Mouse (Mus musculus): ENCODE results near the gene Max. TPM values are rescaled to one million over a fixed set of nuclear protein-coding genes. Genes with fewer than 3 reads are reported as not detected.

Max gene
- total RNA-seq, 2 experiments from 2014 or later = 61.4 to 70.4 TPM

DNA sequence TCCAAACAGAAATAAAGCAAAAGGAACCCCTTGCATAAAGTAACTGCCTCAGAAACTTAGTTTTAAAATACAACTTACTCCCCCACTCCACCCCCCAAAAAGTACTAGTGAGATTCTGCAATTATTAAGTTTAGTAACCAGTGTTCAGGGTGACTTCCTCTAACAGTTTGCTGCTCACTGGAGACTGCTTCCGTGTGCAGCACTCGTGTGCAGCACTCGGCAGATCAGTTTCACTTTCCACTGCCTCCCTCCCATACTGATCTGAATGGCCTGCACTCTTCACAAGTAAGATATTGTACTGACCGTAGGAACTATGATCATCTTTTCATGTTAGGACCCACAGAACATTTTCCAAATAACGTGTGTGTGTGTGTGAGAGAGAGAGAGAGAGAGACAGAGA, 4.3 kb downstream of the Max start:
- DNase-seq = peak in 1 of 2 experiments; percentile 70

DNA sequence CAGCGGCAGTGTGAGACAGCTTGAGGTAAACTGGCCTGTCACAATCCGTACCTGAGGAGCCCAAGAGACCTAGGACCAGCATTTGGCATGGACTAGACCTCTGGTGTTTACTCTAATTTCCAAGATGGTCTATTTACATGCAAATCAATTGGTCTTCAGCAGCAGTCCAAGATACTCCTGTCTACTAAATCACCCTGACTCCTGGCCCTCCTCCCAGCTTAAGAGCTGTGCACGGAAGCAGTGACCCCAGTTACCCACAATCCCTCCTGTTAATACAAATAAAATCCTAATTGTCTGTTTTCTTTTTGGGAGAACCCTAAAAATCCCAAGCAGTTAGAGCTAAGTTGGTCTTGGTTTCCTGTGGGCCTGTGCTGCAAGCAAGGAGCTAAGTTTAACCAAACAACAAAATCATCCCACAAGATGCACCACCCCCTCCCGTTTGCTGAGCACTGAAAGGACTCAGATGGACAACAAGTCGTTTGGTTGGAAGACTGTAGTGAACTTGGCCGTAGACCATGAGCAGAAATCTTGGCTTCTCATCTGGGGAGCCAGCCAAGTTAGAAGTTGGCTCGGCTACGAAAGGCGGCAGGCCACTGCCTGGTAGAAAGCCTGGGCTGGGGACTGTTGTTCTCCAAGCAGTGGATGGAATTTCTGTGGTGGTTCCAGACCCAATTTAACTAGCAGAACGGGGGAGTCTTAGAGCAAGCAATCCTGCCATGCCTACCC, 7.1 kb downstream of the Max start:
- DNase-seq = peak; percentile 87 to 92

DNA sequence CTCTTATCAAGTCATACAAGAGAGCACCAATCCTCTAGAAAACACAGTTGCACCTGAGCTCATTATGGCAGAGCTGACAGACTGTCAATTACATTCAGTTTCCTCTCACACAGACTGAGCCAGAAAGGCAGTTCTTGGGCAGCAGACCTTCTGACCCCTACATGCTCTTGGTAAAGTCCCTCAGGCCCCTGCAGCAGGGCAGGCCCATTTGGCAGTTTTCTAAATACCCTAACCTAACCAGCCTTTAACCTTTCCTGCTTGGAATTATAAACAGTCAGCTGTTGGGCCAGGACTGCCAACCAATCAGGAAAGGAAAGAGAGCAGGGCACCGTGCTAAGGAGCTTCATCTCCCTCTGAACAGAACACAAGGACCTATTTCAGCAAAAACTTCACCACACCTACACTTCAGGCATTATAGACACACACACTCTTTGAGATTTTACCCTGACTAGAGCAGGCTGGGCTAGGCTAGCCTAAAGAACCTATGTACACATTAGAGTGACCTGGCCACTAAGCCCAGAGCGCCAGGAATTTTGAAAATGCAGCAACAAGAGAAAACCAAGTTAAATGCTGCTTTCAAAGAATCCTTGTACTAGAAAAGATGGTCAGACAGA, 8.1 kb downstream of the Max start:
- no peak for DNase-seq

DNA sequence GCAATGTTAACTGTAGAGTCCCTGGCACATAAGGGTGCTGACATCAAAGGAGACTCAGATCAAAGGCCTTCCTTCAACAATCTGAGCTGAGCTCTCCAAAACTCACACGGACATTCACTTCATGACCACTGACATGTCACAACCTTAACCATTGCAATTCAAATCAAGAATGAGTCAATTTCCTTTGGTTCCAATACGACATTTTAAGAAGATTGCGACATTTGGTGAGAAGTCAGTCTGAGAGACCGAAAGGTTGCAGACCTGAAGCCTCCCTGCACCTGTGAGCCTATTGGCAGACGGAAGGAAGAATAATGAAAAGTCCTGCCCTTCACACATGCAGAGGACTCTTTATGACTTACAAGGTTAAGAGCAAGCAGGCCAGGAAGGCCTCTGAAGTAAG, 11.7 kb downstream of the Max start:
- no peak for DNase-seq

DNA sequence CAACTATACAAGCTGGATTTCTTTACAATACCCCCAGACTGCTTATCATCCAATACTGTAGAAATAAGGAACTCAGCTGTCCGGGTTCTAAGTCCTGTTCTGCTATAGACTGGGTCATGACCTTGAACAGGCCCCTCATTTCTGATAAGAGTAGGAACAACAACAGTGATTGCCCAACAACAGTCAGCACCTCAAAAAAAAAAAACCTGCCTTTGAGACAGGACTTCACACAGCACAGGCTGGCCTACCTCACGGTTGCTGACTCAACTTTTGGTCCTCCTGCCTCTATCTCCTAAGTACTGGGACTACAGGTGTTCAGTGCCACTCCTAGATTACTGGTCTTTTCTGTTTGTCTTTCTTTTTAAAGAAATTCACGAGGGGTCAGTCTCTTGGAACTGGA, 13.2 kb downstream of the Max start:
- no peak for DNase-seq

DNA sequence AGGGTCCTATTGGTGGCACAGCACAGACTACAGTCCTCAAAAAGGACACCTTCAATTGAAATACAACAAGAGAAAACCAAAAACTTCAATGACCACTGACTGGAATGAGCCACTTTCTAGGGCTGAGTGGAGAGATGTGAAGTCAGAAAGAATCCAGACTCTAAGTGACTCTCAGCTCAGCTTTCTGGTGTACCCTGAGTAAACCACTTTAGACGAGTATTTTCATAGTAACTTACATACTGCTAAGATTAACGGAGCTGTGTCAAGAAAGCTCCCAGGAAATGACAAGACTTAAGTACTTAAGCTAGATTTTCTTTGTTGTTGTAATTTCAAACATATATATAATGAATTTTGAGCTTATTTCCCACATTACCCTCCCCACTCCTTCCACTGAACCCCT, 13.8 kb downstream of the Max start:
- DNase-seq = no peak

DNA sequence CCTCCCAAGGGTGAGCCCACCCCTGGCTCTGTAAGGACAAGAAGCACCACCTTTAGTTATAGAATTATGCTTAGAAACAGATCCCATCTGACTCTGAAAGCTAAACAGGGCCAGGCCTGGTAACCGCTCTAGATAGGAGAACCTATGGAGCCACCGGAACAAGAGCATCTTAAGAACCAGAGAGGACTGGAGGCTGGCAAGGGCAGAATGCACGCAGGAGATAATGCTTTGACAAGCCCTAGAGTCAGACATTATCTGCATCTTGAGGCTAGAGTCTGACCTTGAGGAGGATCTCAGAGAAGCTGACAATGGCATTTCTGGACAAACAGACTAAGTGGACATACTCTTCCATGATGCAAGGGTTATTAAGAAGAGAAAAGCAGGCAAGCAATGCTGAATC, 14.5 kb downstream of the Max start:
- DNase-seq = no peak

DNA sequence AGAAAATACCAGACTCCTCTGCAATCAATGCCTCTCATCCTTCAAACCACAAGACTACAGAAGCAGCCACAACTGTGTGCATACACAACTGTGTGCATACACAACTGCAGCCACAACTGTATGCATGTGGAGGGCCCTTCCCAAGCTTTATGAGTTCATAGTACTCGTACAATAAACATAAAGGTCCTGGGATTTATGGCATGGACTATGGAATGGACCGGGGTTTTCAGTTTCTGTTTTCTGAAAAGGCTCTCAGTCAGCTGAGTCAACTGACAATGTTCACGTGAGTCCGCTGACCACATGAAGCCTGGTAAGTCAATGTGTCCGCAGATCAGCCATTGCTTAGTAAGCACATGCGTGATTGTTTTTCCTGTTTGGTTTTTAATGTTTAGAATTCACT, 18.5 kb downstream of the Max start:
- DNase-seq = no peak

DNA sequence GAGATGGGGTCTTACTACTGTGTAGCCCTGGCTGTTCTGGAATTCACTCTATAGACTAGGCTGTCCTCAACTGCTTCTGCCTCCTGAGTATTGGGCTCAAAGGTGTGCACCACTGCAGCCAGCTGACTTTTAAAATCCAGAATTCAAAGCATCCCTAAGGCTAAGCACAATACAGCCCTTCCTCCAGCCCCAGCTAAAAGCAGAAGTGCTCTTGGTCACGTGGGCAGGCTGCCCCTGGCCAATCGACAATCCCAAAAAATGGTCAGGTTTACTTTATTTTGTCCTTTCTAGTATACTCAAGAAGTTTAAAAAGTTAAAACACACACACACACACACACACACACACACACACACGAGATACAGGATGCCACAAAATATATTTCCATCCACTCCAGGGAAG, 19.0 kb downstream of the Max start:
- no peak for DNase-seq

DNA sequence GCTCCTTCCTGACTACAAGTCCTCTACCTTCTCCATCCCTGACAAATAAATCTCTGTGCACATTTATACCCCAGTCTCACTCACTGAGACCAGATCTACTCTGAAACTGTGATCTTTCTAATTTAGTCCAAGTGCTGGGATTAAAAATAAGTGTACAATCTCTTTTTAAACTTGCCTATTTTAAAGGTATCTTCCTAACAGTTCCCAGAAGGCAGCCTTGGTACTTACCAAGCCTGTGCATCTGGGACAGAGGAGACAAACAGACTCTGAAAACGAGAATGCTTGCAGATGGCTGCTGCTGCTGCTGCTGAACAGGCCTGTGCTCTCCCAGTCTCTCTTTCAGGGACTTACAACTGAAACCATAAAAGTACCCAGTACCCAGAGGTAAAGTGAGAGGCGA, 19.5 kb downstream of the Max start:
- no peak for DNase-seq

DNA sequence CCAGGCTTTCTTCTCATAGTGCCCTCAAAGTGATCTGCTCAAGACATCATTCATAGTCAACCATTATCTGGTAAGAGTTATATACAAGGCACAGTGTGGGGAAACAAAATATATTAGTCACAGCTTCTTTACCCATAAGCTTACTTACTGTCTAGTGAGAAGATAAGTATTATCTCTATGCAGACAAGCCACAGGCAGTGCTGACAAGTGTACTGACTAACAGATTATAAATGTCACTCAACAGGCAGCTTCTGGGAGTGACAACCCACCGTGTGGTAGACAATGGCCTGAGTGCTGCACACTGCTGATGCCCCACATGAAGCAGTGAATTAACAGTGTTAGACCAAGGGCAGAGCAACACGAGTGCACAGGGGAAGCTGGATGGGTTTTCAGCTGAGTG, 20.5 kb downstream of the Max start:
- no peak for DNase-seq

DNA sequence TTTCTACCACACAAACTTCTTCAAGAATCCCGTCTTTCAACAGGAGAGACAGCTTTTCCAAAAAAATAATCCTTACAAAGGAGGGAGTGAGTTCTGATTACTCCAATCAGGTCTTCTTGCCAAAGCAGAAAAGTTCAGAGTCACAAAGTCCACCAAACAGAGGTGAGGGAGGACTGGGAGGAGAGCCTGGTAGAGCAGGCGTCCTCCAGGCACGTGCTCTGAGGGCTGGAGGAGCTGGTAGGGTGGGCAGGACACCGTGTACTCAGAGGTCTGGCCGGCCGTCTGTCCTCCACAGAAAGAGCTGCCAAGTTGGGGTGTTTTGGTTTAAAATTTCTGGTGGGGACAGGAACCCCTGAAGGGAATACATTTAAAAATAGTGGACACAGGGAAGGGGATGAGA, 24.0 kb downstream of the Max start:
- DNase-seq = no peak

DNA sequence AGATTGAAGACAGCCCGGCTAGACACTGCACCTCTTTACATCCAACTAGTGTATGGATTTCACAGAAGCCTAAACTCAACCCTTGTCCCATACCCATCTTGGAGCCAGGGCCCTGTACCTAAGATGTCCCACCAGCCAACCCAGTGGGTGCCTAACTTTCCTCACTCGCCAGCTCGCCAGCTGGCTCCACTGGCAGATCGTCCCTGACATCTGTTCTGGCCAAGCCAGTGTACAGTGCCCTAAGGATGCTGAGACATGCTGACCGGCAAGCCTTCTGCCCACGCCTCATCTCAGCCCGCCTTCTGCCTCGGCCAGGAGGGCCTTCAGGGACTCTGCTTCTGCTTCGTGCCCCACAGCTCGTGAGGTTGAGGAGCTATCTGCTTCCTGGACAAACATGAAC, 25.8 kb downstream of the Max start:
- DNase-seq = no peak

DNA sequence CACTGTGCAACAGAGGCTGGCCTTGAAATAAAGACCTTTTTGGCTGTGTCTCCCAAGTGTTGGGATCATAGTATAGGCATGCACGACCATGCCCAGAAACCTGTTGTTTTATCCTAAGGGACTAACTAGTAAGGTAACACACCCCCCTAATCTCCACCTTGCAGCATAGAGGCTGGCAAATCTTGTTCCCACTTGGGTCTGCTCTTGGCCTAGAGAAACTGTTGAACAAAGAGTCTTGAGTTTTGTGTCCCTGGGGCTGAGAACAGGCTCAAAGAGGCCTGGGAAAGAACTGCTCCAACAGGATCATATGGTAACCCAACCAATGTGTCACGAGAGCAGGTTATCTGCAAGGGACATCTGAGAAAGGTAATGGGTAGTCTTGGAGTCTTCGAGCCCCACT, 27.6 kb downstream of the Max start:
- no peak for DNase-seq

DNA sequence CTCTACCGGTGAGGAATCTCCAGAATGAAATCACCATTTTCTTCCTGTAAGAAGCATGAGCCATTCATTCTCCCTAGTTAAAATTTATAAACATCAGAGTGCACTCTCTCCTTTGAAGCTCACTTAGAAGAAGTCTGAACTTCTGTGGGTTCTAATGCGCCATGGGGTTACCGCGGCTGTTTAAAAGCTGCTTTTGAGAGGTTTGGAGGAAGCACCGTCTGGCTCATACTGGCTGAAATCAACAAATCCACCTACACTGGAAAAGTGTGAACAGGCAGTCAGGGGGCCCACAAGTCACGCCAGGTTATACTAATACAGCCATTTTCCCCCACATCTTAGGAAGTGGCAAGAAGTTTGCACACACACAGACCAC, 29.3 kb downstream of the Max start:
- no peak for DNase-seq

DNA sequence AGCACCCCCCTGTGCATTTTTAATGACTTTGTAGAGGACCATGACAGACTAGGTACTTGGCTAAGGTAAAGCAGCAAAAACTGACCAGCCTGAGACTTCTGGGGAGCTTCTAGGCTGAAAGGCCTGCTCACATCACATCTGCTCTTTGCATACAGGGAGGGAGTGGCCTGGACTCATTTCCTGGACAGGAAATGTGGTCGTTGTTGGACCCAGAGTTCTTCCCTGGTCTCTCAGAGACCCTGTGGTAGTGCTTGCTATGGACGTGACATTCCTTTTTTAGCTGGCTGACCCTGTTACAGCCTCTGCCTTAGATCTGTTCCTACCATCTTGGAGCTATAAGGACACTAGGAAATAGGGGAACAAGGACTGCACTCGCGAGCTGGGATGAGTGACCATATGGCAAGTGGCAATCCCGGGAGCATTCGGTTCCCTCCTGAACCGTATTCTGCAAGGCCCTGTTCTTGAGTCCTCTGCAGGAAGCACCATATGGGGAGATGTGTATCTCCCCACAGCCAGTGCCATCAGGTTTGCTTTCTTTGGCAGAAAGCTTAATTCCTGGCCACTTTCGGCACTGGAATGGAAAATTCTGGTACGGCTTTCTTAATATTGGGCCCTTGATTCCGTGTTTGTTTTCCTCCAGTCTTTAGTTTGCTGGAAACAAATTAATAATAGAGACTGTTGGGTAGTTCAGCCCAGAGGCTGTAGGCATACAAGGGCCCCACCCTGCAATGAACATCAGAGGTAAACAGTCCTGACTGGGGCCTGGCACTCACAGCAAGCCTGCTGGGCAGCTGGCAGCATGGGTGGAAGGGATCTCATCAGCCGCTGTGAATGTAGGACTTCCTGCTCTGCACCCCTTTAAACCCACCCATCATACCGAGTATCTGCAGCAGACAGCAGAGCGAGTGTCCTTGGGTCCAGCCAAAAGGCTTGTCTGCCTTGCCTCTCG, 30.0 kb downstream of the Max start:
- peak; percentile 40 to 79 for DNase-seq

DNA sequence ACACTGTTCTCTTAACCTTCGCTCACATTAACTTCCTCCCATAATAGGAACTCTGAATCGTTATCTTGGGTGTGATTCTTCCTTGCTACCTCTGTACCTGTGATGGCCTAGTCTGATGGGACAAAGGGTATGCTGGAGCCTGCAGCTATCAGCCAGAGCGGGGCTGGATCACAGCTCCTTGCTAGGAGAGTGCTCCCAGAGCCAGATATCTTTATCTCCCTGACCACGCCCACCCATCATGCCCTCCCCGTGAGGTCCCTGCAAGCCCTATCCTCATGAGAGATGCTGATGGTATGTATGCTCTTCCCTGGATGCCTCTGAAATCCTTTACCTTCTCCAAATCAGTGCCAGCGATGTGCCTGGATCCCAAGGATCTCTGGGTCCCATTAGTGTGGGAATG, 31.8 kb downstream of the Max start:
- DNase-seq = no peak

DNA sequence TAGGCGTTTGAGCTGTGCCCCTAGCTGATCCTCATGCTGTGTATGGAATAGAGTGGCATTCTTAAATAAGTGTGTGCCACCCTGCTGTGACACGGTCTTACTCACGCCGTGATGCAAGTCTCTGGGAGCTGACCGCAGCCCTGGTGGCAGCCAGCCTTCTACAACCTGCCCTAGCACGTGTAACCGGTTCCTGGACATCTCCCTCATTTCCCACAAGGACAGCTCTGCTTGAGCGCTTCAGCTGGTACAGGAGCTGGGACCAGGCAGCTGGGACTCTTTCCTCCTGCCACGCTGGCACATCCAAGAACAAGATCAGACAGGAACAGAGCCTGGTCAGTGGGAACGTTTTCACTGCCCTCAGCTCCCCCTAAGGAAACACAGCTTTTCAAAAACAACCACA, 34.5 kb downstream of the Max start:
- DNase-seq = no peak

DNA sequence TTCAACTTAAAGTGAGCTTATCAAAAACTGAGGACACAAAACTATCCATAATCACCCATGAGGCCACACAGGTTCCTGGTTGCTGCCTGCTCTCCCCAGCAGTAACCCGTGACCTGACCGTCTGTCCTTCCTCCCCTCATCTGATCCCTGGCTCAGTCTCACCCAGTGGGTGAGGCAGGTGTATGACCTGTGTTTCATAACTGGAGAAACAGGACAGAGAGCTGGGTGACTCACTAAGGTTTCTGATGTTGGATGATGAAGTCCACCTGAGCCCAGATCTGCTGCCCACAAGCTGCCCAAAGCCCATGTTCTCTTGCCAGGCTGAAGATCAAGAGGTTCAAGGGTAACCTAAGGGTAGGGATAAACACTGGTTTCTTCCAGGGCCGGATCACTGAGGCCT, 35.0 kb downstream of the Max start:
- DNase-seq = no peak

DNA sequence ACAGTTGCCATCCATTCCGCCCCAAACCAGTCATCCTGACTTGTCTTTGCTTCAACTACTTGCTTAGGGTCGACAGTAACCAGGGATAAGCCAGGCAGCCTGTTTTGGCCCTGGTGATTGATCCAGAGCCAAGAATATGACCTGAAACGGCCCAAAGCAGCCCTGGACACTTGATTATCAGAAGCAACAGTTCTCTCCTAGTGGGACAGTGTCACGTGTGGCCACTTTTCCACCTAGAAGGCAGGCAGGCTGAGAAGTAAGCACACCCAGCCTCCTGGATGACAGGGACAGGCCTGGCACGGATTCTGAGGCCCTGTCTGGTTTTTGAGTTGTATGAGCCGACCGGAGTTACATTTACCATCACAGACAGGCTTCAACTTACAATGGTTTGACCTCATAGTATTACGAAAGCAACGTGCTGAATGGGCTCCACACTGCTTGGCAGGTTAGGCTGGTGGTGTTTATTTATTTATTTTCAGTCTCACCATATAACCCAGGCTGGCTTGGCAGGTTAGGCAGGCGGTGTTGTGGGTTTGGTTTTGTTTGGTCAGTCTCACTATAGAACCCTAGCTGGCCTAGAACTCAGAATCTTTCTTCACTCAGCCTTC, 35.6 kb downstream of the Max start:
- peak; percentile 75 to 81 for DNase-seq

DNA sequence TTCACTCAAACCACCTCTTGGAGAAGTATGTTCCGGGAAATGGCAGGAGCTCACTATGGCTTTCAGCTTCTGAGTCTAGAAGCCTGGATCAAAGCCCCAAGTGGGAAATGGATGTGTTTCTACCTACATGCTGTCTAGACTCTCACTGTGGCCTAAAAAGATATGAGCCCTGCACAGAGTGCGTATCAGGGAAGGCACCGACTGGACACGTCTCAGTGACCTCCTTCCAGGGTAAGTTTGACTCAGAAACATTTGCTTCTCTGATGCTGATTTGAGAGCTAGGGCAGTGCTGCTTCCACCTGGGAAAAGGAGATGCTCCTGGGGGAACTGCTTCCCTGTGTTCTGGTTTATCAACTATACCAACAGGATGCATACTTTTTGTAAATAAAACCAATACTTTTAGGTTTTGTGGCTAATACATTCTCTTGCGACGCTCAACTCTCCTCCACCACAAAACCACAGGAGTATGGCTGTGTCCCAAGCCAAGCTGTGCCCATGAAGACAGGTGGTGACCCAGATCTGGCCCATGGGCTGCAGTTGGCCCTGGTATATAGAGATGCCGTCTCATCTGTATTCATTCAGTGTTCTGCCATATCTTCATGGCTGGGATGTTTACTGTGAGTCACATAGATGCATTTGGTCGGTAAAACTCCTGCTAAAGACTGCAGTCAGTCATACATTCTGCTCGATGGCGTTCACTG, 36.9 kb downstream of the Max start:
- no peak for DNase-seq

DNA sequence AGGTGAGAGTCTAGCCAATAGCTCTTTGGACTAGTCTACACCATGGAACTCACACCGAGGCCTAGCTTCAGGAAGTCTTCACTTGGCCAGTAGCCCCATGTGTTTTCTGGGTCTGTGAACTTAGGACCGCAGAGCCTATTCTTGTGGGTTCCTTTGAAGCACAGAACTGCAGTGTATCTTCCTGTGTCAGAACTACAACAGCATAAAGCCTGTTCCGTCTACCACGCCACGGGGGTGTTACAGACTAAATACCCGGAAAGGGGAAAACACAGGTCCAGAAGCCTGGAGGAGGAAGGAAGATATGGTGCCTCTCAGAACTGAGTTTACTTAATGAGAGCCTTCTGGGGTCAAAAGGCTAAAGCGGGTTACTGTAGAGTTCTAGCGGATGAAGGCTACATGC, 38.9 kb downstream of the Max start:
- peak in 1 of 2 experiments; percentile 57 for DNase-seq
